Mouse (Mus musculus): Measurements from ENCODE around the gene Pacrg.

The Pacrg gene

GRCm38 (mm10) chr17:10483945-10484546 is 356.1 kb downstream of the Pacrg start:
- DNase-seq, result no peak

- no peak for DNase-seq
Measured at GRCm38 (mm10) chr17:10481081-10481480, 359.0 kb downstream of the Pacrg start.

DNA sequence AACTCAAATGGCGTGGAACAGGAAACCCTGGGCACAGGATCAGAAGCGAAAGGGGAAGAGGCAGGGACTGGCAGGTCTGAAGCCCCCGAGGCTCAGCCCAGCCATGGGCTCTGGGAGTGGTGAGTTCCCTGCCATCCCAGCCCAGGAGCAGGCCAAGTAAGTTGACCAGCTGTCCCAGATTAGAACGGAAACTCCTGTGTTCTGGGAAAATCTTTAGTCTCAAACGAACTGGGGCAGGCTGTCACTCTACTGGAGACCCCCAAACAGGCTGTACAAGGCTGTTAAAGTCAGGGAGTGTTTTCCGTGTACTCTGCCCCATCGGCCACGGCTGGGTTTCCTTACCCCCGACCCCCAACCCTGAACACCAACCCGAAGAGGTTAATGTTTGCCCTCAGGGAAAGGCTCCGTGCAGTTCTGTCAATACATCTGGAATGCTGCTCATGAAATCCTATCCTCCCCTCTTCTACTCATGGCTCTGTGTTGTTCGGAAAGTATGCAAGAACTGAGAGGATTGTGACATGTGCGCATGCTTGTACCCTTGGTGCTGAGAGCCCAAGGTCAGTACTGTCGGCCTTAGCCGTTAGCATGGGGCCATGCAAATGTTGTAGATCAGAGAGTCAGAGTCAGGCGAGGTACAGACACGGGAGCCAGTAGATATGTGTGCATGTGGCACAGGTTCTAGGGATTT is 360.9 kb downstream of the Pacrg start:
- DNase-seq, result no peak

DNA sequence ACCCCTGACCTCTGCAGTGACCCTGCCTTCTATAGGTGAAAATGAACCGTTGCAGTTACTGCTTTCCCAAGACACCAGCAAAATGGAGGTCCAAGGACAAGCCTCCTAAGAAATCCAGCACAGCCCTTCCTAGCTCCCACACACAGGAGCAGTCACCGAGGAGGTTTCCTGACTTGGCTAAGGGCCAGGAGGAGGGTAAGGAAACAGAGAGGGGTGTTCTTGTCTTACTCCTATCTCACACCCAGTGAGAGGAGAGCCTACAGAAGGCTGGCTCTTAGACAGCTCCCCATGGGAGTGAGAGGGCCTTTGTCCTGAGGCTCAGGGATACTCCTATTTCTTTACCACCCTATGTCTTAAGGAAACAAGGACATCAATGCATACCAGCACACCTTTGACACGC is 361.7 kb downstream of the Pacrg start:
- DNase-seq, result no peak

DNA sequence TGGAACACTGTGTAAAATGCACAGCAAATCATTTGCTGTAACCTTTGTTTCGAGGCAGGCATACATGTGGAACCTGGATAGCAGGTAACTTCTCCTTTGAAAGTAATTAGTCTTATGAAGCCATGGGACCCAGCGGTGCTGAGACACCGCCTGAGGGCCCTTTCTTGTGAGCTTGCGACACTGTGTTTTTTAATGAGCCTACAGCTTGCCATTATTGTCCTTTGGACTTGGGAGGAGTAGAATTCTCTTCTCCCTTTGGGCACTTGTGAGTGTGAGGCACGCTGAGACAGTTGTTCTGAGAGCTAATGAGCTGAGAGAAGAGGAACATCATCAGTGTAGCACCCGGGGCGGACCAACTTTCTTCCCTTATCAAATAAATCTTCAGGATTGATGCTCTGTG is 363.3 kb downstream of the Pacrg start:
- DNase-seq, result no peak

- DNase-seq, result no peak
Measured at GRCm38 (mm10) chr17:10474972-10475371, 365.1 kb downstream of the Pacrg start.

- no peak for DNase-seq
Measured at GRCm38 (mm10) chr17:10473826-10474384, 366.2 kb downstream of the Pacrg start.

GRCm38 (mm10) chr17:10473175-10473574 is 366.9 kb downstream of the Pacrg start:
- DNase-seq, result no peak

DNA sequence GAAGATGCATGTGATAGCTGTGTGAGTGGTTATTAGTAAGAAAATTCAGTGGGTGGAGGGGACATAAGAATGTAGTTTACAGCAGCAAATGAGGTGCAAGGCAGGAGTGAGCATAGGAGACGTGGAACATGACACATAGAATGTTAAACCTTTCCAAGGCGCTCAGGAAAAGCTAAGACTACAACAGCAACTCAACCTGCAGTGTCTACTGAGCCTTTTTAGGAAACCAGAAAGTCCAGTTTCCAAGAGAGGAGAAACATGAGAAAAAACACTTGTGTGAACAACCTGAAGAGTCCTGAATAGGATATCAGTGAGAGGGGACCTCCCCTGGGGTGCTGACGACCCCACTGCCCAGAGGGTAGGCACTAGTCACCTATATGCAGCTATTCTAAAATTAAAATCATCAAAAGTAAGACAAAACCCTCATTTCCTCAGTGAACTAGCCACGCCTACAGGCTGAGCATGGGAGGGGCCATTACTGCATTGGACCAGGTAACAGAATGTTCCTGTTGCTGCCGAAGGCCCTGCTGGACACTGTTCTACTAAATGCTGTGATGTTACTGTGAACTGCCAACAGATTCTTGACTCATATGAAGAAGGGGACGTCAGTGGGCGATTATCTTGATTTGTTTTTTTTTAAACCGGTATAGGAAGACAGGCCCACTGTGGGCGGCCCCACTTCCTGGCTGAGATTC is 370.1 kb downstream of the Pacrg start:
- DNase-seq, result no peak

- no peak for DNase-seq
Measured at GRCm38 (mm10) chr17:10467102-10467501, 373.0 kb downstream of the Pacrg start.

GRCm38 (mm10) chr17:10465467-10465866 is 374.6 kb downstream of the Pacrg start:
- no peak for DNase-seq

GRCm38 (mm10) chr17:10464700-10465099 is 375.4 kb downstream of the Pacrg start:
- DNase-seq, result no peak

GRCm38 (mm10) chr17:10463626-10464025 is 376.5 kb downstream of the Pacrg start:
- no peak for DNase-seq

GRCm38 (mm10) chr17:10460916-10461315 is 379.2 kb downstream of the Pacrg start:
- no peak for DNase-seq

GRCm38 (mm10) chr17:10458743-10459142 is 381.4 kb downstream of the Pacrg start:
- DNase-seq, result no peak

DNA sequence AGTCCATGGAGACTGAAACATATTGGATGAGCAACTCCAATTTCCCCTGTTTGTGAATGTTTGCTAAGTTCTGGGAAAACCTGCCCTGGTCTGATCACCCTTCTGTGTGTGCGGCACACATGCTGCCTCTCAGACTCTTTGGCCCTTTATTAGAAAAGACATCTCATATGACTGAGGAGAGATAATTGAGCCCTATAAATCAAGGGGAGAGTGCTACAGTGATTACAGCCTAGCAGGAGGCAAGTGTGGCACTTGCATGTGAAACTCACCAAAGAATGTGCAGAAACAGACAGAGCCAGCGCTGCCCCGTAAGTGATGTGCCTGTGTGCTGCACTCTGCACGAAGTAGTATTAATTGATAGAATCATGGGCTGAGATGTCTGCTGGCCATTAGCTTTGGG is 383.7 kb downstream of the Pacrg start:
- no peak for DNase-seq

DNA sequence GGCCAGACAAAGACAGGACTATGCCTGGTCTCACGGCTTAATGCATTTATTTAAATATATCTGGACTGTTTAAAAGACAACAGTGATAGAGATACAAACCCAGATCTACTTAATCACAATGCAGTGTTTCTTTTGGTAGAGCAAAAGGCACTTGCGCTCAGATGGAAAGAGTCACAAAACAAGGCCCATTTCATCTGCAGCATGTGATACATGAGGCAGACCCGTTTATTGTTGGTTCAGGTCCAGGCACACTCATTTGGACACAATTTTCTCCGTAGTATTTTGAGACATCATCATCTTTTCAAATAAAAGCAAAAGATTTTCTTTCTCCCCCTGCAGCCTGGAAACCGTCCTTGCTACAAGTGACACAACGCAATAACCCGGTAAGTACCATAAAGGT is 384.1 kb downstream of the Pacrg start:
- DNase-seq, result no peak

- no peak for DNase-seq
Measured at GRCm38 (mm10) chr17:10454406-10454805, 385.7 kb downstream of the Pacrg start.

DNA sequence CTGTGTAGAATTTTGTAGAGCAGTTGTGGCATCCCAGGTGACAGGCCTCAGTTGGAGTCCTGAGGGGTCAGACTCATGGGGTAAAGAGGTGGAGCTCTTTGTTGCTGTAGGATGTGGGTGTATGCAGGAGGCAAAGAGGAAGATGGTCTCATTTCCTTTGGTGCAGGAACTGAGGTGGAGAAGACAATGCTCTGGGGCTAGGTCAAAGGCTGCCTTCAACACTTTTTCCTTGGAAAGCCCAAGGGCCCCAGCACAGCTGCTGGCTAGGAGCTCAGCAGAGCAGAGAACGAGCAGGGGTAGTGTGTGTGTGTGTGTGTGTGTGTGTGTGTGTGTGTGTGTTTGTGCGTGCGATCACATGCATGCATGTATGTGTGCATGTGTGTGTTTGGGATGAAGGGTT is 387.3 kb downstream of the Pacrg start:
- no peak for DNase-seq

DNA sequence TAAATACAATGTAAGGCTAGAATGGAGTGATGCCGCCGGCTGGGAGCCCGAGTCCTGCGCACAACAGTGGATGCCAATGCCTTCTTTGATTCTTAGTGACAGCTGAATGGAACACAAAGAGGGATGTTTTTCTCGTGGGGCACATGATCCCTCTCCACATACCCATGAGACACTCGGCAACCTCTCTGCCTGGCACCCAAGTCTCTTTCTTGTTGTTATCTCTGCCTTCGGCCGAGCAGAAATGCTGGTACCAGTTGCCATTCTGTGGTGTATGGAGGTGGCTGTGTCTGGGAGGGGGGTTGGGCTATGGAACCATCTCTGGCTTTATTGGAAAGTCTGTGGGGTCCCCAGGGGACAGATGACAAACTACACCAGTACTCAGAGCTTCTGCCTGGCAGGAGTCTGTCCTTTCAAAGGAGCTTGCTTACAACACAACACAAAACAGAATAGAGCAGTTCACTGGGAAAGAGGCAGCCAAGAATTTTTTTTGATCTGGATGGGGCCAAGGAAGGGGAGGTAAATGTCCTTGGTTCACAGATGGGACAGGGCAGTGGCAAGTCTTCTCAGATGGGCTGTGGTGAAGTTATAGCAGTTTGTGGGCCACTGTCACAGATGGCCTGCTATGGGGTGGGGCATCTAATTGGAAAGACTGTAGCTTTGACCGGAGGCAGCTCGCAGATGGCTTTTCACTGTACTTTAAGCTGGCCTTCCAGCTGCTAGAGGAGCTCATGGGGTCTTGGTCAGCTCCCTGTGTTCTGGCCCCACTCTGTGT is 388.6 kb downstream of the Pacrg start:
- no peak for DNase-seq

GRCm38 (mm10) chr17:10449800-10450299 is 390.3 kb downstream of the Pacrg start:
- no peak for DNase-seq

DNA sequence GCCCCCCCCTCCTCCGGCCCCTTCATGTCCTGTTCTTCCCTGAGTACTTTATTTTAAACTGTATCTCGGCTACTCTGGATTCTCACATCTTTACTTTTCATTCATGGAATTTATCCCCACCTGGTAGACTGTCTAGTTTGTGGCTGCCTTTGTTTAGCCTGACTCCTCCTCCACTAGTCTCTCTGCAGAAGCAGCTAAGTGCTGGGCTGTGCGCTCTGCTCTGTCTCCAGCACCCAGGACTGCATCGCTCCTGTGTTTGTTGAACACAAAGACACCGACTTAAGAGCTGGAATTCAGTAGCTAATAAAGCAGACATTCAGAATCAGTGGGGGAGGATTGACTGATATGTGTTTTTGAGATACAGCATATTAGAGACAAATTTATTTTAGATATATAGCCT is 391.7 kb downstream of the Pacrg start:
- DNase-seq, result no peak

All from liver (tissue).